Mouse (Mus musculus) hindbrain, embryonic 16.5 days (tissue): ENCODE data around the gene Krt39. TPM values are rescaled to one million over a fixed set of nuclear protein-coding genes. Genes with fewer than 3 reads are reported as not detected.

Source experiments
- polyA plus RNA-seq: library from polyadenylated mRNA; unstranded; fragments of >200 nt; fragmentation: Nextera tagmentation; extraction: Ambion mirVana; gene quantifications from 2 replicates; pipeline ENCODE4 v1.2.1, GENCODE M21; 2015

Gene Krt39
- polyA plus RNA-seq, 1 experiment from 2014 or later, result not detected

Other genes with a start within 250 kb of the Krt39 start
- gene Krt24, start 236.1 kb downstream of the Krt39 start, polyA plus RNA-seq, result 0.08 TPM in 1 of 2 replicates, not detected in the other
- gene Krt25, start 198.4 kb downstream of the Krt39 start, polyA plus RNA-seq, result 0.67 and 1.4 TPM in 2 replicates
- gene Krt26, start 183.4 kb downstream of the Krt39 start, polyA plus RNA-seq, result 0.37 and 0.41 TPM in 2 replicates
- gene Krt27, start 170.2 kb downstream of the Krt39 start, polyA plus RNA-seq, result 0.10 and 0.41 TPM in 2 replicates
- 0.52 and 0.55 TPM in 2 replicates for gene Krt28, start 146.4 kb downstream of the Krt39 start, polyA plus RNA-seq
- gene Krt10, start 132.0 kb downstream of the Krt39 start, polyA plus RNA-seq, result 22.8 and 27.5 TPM in 2 replicates
- 0.19 TPM in 1 of 2 replicates, not detected in the other for gene Krt12, start 99.1 kb downstream of the Krt39 start, polyA plus RNA-seq
- 0.10 and 0.19 TPM in 2 replicates for gene Krt20, start 83.2 kb downstream of the Krt39 start, polyA plus RNA-seq
- gene Krt23, start 28.2 kb downstream of the Krt39 start, polyA plus RNA-seq, result 0.19 and 0.22 TPM in 2 replicates
- gene Krt40, start 21.8 kb upstream of the Krt39 start, polyA plus RNA-seq, result not detected in 2 replicates
- gene Krtap3-3, start 29.5 kb upstream of the Krt39 start, polyA plus RNA-seq, result not detected in 2 replicates
- not detected in 2 replicates for gene Krtap3-2, start 35.5 kb upstream of the Krt39 start, polyA plus RNA-seq
- gene Gm11939, start 38.1 kb upstream of the Krt39 start, polyA plus RNA-seq, result not detected in 2 replicates
- not detected in 2 replicates for gene Krtap3-1, start 45.3 kb upstream of the Krt39 start, polyA plus RNA-seq
- not detected in 2 replicates for gene Krtap1-5, start 59.7 kb upstream of the Krt39 start, polyA plus RNA-seq
- gene Krtap1-4, start 62.3 kb upstream of the Krt39 start, polyA plus RNA-seq, result not detected in 2 replicates
- not detected in 2 replicates for gene Krtap1-3, start 70.0 kb upstream of the Krt39 start, polyA plus RNA-seq
- not detected in 2 replicates for gene Krtap9-3, start 76.8 kb upstream of the Krt39 start, polyA plus RNA-seq
- gene Gm11938, start 82.0 kb upstream of the Krt39 start, polyA plus RNA-seq, result not detected in 2 replicates
- gene Gm11937, start 88.9 kb upstream of the Krt39 start, polyA plus RNA-seq, result not detected in 2 replicates
- gene Krtap2-4, start 93.5 kb upstream of the Krt39 start, polyA plus RNA-seq, result not detected in 2 replicates
- gene Gm11562, start 99.1 kb upstream of the Krt39 start, polyA plus RNA-seq, result not detected in 2 replicates
- not detected in 2 replicates for gene Krtap4-1, start 106.9 kb upstream of the Krt39 start, polyA plus RNA-seq
- not detected in 2 replicates for gene Krtap4-2, start 113.7 kb upstream of the Krt39 start, polyA plus RNA-seq
- gene Krtap4-7, start 122.8 kb upstream of the Krt39 start, polyA plus RNA-seq, result not detected in 2 replicates
- not detected in 2 replicates for gene Gm11555, start 128.9 kb upstream of the Krt39 start, polyA plus RNA-seq
- gene Gm11563, start 137.6 kb upstream of the Krt39 start, polyA plus RNA-seq, result not detected in 2 replicates
- not detected in 2 replicates for gene Krtap4-6, start 144.6 kb upstream of the Krt39 start, polyA plus RNA-seq
- gene Gm14190, start 169.4 kb upstream of the Krt39 start, polyA plus RNA-seq, result not detected in 2 replicates
- not detected in 2 replicates for gene Gm14180, start 213.0 kb upstream of the Krt39 start, polyA plus RNA-seq